Mouse (Mus musculus): ENCODE measurements around the gene Pgs1.

DNA sequence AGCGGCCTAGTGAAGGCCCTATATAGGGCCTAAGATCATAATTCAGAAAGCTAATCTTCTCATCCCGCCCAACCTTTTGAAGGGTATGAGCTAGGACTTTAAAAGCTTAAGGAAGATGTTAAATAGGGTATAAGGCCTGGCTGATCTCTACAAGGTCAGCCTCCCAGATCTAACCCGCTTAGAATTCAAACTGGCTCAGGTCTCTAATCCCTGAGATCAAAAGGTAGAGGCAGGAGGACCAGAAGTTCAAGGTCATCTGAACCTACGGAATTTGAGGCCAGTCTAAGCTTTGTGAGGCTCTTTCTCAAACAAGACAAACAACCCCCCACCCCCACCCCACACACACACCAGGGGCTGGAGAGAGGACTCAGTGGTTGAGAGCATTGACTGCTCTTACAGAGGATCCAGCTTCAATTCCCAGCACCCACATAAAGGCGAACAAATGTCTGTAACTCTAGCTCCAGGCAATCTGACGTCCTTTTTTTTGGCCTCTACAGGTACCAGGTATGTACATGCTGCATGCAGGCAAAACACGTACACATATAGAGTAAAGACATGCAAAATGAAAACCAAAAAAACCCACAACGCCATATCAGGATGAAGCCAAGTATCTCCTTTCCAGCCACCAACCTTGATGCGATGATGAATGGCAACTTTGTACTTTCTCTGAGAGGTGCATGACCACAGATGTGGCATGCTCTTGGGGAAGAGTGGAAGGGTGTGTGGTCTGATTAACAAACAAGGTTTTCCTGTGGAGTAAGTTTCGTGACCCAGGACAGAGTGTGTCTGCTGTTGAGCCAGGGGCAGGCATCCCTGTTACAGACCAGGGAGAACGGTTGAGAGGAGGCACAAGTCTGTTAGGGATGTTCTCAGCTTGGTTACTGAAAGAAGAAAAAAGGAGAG is 13.2 kb upstream of the Pgs1 start:
- TF ChIP-seq CTCF (IDR thresholded peaks at IDR 0.05; ENCODE audit: borderline replicate concordance, control insufficient read depth, extremely low read depth, insufficient read depth, low read length, poor library complexity), result no peak
- no peak for TF ChIP-seq POLR2A (IDR thresholded peaks at IDR 0.05; ENCODE audit: control insufficient read depth, extremely low read depth, insufficient read depth, low read length, poor library complexity)

All from thymus, adult 2 months (tissue).